Mouse (Mus musculus): ENCODE data around the gene Hmcn1. TPM values are rescaled to one million over a fixed set of nuclear protein-coding genes. Genes with fewer than 3 reads are reported as not detected.
A peak's percentile ranks its signal among the peaks of the same experiment; 100 is the strongest.

The Hmcn1 gene
- total and polyA plus RNA-seq, 2 experiments from 2014 or later: 1.2 to 4.1 TPM

DNA sequence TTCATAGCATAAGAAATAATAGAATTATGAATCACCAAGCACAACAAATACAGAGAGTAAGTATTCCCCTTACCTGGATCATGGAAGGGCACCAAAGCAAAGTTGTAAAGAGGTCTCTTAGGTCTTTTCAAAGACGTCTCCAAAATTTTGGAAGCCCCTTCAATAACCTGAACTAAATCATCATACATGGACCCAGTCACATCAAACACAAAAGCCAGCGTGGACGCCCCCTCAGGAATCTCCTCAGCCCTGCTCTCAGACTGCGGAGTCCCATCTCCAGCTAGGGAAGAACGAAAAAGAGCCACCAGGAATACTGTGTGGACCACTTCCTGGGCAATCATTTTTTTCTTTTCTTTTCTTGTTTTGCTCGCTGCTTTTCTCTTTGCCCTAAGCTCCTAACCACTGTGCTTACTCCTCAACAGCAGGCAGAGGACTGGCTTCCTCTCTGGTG, 499 bp downstream of the Hmcn1 start:
- no peak for TF ChIP-seq CTCF (IDR thresholded peaks at IDR 0.05; ENCODE audit: low read depth)
- H3K9me3 ChIP-seq (ENCODE audit: low read length): no peaks in the 10 kb centered on the region
- H3K36me3 ChIP-seq (ENCODE audit: insufficient read depth): no peaks in the 10 kb centered on the region
- 2% methylated on average over 6 of the region's 6 CpGs for WGBS
- no peak; the same call in 1 of the 2 replicates for ATAC-seq
- H3K4me2 ChIP-seq (ENCODE audit: low read depth): peak overlapping the region; percentile 87
- no peak for DNase-seq
- H3K4me1 ChIP-seq (ENCODE audit: insufficient read depth): no peaks in the 10 kb centered on the region
- H3K4me3 ChIP-seq (ENCODE audit: low read depth, low read length): peak overlapping the region; percentile 41
- H3K9ac ChIP-seq: 0 out of 2 replicates have a peak overlapping the region, but pooled peaks have one; percentile 31
- no peak overlapping the region for H3K27ac ChIP-seq (ENCODE audit: low read depth, low read length)
- H3K27me3 ChIP-seq (ENCODE audit: insufficient read depth, low read length): peaks cover 8% of the 10 kb centered on the region

DNA sequence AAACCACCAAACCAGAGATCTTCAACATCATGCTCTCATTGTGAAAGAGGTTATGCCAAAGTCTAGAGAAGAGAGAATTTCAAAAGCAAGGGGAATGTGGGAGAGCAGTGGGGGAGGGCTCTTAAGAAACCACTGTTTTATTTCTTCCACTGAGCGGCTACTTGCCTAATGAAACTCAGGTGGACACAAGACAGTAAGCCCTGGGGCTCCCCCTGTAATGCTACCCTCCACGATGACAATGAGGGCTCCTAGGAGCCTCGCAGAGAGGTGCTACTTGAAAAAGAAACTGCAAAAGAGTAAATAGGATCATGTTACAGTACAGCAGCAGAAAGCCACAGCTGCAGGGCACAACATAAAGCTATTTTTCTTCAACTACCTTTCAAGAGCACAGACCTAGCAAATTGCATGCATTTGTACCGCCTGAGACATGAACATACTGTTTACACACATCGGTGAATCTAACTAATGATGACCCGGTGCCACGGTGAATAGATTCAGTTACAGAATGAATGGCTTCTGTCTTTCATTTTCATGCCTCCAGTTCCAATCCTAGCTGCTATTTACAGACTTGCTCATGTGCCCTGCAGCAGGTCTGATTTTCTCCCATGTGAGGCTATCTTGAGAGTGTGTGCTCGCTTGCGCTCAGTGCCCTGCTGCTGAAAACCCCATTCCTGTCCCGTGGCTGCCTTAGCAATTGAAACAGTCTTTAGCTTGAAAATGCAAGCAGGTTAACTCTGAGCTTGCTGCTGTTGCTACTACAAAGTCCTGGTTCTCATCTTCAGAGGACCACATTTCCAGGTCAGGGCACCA, 1.3 kb downstream of the Hmcn1 start:
- no peak for TF ChIP-seq CTCF (IDR thresholded peaks at IDR 0.05; ENCODE audit: low read depth)
- Histone ChIP-seq H3K4me2 (ENCODE audit: low read depth) (peak overlapping the region; percentile 87), H3K36me3 (ENCODE audit: insufficient read depth) (no peaks in the 10 kb centered on the region), H3K27ac (ENCODE audit: low read depth, low read length) (no peak overlapping the region), H3K27me3 (ENCODE audit: insufficient read depth, low read length) (peaks cover 8% of the 10 kb centered on the region), H3K9me3 (ENCODE audit: low read length) (no peaks in the 10 kb centered on the region), H3K4me3 (ENCODE audit: low read depth, low read length) (peak overlapping the region; percentile 16; the same call in 1 of the 2 replicates), H3K4me1 (ENCODE audit: insufficient read depth) (no peaks in the 10 kb centered on the region), H3K9ac (no peak overlapping the region)
- ATAC-seq (no peak), DNase-seq (no peak)
- WGBS: 5% methylated on average over 10 of the region's 10 CpGs

DNA sequence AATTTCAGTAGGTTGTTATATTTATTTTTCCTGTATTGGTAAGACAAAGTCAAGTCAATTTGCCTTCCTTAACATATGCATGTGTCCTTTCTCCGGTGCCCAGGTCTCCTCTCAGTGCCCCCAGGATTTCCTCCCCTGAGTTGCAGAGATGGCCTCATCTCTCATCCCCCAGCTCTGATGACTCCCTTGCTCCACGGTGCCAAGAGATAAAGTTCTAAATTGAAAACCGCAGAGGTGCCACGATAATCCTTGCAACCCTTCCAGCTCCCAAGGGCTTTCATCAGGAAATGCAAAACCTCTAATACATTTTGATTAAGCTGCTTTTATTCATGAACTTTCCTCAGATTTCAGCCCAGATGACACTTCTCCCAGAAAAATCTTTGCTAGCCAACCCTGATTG, 8.3 kb downstream of the Hmcn1 start:
- no peak for TF ChIP-seq CTCF (IDR thresholded peaks at IDR 0.05; ENCODE audit: low read depth)
- ATAC-seq: no peak
- H3K27me3 ChIP-seq (ENCODE audit: insufficient read depth, low read length): no peaks in the 10 kb centered on the region
- no peak overlapping the region for H3K4me3 ChIP-seq (ENCODE audit: low read depth, low read length)
- H3K4me2 ChIP-seq (ENCODE audit: low read depth): no peak overlapping the region
- H3K9ac ChIP-seq: no peak overlapping the region
- no peaks in the 10 kb centered on the region for H3K4me1 ChIP-seq (ENCODE audit: insufficient read depth)
- H3K36me3 ChIP-seq (ENCODE audit: insufficient read depth): no peaks in the 10 kb centered on the region
- H3K27ac ChIP-seq (ENCODE audit: low read depth, low read length): no peak overlapping the region
- no peak for DNase-seq
- H3K9me3 ChIP-seq (ENCODE audit: low read length): no peaks in the 10 kb centered on the region
- WGBS: 73% methylated on average over 4 of the region's 4 CpGs

DNA sequence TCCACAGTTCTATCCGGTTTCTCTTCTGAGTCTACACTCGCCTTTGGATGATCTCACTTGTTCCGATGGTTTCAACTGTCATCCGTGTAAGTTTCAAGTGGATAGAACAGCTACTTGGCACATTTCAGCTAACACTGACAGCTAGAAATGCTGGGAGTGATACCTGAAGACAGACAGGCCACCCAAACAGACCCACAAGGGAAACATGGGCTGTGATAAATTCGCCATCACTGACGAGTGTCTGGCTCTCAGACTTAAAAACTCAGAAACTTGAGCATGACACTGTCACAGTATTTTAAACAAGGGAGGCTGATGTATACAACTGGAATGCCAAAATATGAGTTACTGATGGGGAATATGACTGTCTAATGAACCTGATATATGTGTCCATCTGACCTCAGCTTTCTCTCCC, 9.1 kb downstream of the Hmcn1 start:
- Histone ChIP-seq H3K9ac (no peak overlapping the region), H3K36me3 (ENCODE audit: insufficient read depth) (no peaks in the 10 kb centered on the region), H3K9me3 (ENCODE audit: low read length) (no peaks in the 10 kb centered on the region), H3K27me3 (ENCODE audit: insufficient read depth, low read length) (no peaks in the 10 kb centered on the region), H3K4me1 (ENCODE audit: insufficient read depth) (no peaks in the 10 kb centered on the region), H3K4me2 (ENCODE audit: low read depth) (no peak overlapping the region), H3K27ac (ENCODE audit: low read depth, low read length) (no peak overlapping the region), H3K4me3 (ENCODE audit: low read depth, low read length) (no peak overlapping the region)
- TF ChIP-seq CTCF (IDR thresholded peaks at IDR 0.05; ENCODE audit: low read depth): no peak
- ATAC-seq (no peak), DNase-seq (no peak)
- 86% methylated on average over 6 of the region's 6 CpGs for WGBS

DNA sequence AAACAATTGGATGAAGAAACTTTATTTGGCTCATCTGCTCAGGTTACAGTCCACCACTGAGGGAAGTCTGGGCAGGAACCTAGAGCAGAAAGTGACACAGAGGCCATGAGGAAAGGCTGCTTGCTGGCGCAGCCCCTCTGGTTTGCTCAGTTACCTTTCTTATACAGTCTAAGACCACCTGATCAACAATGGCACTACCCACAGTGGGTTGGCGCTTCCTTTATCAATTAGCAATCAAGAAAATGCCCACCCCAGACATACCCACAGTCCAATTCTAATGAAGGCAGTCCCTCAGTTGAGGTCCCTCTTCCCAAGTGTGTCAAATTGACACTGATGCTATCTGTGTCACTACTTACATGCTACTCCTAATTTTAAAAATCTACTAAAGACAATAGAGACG, 14.6 kb downstream of the Hmcn1 start:
- Histone ChIP-seq H3K27me3 (ENCODE audit: insufficient read depth, low read length) (no peaks in the 10 kb centered on the region), H3K9ac (no peak overlapping the region), H3K4me1 (ENCODE audit: insufficient read depth) (peaks cover 9% of the 10 kb centered on the region), H3K4me2 (ENCODE audit: low read depth) (no peak overlapping the region), H3K27ac (ENCODE audit: low read depth, low read length) (no peak overlapping the region), H3K9me3 (ENCODE audit: low read length) (no peaks in the 10 kb centered on the region), H3K4me3 (ENCODE audit: low read depth, low read length) (no peak overlapping the region), H3K36me3 (ENCODE audit: insufficient read depth) (no peaks in the 10 kb centered on the region)
- 96% methylated on average over 3 of the region's 3 CpGs for WGBS
- ATAC-seq (no peak), DNase-seq (no peak)
- no peak for TF ChIP-seq CTCF (IDR thresholded peaks at IDR 0.05; ENCODE audit: low read depth)

DNA sequence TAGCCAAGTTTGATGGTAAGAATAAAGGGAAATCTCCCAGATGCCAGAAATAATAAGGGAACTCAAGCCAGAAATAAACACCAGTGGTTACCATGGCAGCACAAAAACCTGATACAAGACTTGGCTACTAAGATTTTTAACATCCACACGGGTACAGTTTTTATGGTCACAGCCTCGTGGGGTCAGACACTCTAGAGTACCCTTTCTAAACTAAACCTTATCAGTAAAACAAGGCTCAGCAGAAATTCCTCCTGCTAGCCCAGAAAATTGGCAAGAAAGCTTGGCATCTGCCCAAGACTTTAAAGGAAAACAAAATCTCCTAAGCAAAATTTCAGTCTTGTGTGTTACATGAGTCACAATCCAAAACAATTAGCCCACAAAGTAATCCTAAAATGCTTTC, 17.0 kb downstream of the Hmcn1 start:
- H3K9me3 ChIP-seq (ENCODE audit: low read length): no peaks in the 10 kb centered on the region
- WGBS: 4% methylated on average over 2 of the region's 2 CpGs
- no peak overlapping the region for H3K9ac ChIP-seq
- DNase-seq (peak; percentile 64), ATAC-seq (peak; percentile 34; the same call in 1 of the 2 replicates)
- H3K27me3 ChIP-seq (ENCODE audit: insufficient read depth, low read length): no peaks in the 10 kb centered on the region
- no peak overlapping the region for H3K27ac ChIP-seq (ENCODE audit: low read depth, low read length)
- H3K36me3 ChIP-seq (ENCODE audit: insufficient read depth): no peaks in the 10 kb centered on the region
- TF ChIP-seq CTCF (IDR thresholded peaks at IDR 0.05; ENCODE audit: low read depth): no peak
- H3K4me2 ChIP-seq (ENCODE audit: low read depth): no peak overlapping the region
- H3K4me1 ChIP-seq (ENCODE audit: insufficient read depth): peaks cover 9% of the 10 kb centered on the region
- no peak overlapping the region for H3K4me3 ChIP-seq (ENCODE audit: low read depth, low read length)

DNA sequence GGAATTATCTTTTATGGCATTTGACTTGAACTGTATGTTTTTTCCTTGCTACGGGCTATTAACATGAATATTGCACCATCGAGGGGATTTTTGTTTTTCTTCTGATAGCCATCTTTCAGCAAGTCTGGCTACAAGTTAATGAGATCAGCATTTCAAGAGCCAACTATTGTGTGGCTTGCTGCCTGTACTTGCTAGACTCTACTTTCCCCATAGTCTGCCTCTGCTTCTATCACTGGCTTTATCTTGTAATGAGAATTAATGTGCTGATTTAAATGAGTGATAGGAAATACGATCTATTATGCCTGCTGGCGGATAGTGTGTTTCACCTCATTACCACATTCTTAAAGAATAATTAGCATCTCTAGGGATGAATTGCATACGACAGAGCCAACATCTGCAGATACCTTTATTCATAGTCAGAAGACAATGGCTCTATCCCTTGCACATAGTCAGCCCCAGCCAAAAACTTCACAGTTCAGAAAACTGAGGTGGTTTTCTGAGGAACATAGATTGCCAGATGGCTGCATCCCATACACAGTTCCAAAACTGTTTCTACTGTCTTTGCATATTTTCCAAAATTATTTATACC, 33.7 kb downstream of the Hmcn1 start:
- 34% methylated on average over 5 of the region's 5 CpGs for WGBS
- H3K36me3 ChIP-seq (ENCODE audit: insufficient read depth): no peaks in the 10 kb centered on the region
- no peak overlapping the region for H3K4me2 ChIP-seq (ENCODE audit: low read depth)
- H3K9ac ChIP-seq: no peak overlapping the region
- H3K27ac ChIP-seq (ENCODE audit: low read depth, low read length): no peak overlapping the region
- H3K27me3 ChIP-seq (ENCODE audit: insufficient read depth, low read length): no peaks in the 10 kb centered on the region
- H3K4me3 ChIP-seq (ENCODE audit: low read depth, low read length): no peak overlapping the region
- DNase-seq (no peak), ATAC-seq (no peak)
- TF ChIP-seq CTCF (IDR thresholded peaks at IDR 0.05; ENCODE audit: low read depth): no peak
- no peaks in the 10 kb centered on the region for H3K4me1 ChIP-seq (ENCODE audit: insufficient read depth)
- no peaks in the 10 kb centered on the region for H3K9me3 ChIP-seq (ENCODE audit: low read length)

All from forebrain, postnatal 0 days (tissue).